Mouse (Mus musculus): ENCODE measurements around the gene Ppid. TPM values are rescaled to one million over a fixed set of nuclear protein-coding genes. Genes with fewer than 3 reads are reported as not detected.
"Not testable (repeated sequence)": the region's sequence is repeated elsewhere in the genome, so short reads cannot be mapped to it uniquely, and the experiment has no call there.

Gene Ppid
- total RNA-seq, 1 experiment from 2014 or later, result 136 TPM

DNA sequence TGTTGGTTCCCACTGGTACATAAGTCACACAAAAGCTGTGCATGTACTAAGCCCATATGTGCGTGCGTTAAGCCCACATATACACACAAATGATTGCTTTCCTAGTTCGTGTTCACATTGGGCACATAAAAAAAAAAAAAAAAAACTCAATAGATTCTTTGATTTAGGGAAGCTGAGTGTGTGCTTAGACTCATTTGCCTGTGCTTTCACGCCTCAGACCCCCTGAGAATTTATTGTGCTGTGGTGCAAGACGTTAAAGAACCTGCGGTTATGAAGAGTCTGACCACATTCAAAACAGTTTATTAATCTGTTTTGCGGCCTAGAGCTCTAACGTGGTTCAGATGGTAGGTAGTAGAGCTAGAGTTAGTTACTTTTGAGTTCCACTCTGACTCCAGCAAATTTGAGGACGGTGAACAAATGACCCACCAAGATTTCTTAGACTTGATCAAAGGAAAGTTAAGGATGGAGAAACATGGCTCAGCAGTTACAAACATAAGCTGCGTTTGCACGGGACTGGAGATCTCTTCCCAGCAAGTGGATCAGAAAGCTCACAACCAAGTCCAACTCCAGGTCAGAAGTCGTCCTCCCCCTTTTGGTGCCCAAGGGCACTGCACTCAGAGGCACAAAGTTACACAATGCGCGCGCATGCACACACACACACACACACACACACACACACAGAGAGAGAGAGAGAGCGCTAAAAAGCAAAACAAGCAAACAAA lies 22.4 kb upstream of the Ppid start:
- no peak for ATAC-seq (replicated peaks; ENCODE audit: insufficient number of reproducible peaks, low FRiP score, low TSS enrichment, poor library complexity, severe bottlenecking)

DNA sequence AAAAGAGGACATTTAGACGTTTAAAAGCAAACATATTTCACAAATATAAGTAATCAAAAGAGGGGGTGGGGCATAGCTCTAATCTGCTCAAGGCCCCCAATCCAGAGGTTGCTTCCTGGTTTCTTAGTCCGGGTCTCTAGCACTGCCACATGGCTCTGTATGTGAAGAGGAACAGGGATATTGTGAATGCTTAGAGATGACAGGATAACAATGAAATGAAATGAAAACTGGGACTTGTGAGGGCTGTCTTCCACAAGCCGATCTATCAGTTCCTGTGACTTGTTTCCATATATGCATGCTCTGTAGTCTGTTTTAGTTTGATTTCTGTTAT lies 21.8 kb upstream of the Ppid start:
- ATAC-seq (replicated peaks; ENCODE audit: insufficient number of reproducible peaks, low FRiP score, low TSS enrichment, poor library complexity, severe bottlenecking), result no peak

DNA sequence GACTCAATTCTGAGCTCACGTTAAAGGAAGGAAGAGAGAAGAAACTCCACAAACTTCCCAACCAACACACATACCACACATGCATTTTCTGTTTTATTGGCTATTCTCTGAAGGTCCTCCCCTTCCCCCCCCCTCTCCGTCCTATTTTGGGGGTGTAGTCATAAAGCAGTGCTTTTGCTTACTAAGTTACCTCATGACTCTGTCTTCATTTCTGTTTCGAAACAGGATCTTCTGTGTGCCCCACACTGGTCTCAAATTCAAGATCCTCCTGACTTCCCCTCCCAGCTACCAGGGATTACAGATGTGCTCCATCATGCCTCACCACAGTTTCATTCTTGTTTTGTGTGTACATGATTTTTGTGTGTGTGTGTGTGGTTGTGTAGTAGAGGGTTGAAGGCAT lies 18.7 kb upstream of the Ppid start:
- ATAC-seq (replicated peaks; ENCODE audit: insufficient number of reproducible peaks, low FRiP score, low TSS enrichment, poor library complexity, severe bottlenecking), result peak; percentile 58

DNA sequence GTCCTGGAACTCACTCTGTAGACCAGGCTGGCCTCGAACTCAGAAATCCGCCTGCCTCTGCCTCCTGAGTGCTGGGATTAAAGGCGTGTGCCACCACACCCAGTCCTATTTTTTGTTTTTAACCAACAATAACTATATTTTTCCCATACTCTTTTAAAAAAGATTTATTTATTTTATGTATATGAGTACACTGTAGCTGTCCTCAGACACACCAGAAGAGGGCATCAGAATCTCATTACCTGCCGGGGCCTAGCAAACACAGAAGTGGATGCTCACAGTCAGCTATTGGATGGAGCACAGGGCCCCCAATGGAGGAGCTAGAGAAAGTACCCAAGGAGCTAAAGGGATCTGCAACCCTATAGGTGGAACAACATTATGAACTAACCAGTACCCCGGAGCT lies 17.8 kb upstream of the Ppid start:
- not testable (repeated sequence) for ATAC-seq (replicated peaks; ENCODE audit: insufficient number of reproducible peaks, low FRiP score, low TSS enrichment, poor library complexity, severe bottlenecking)

- ATAC-seq (replicated peaks; ENCODE audit: insufficient number of reproducible peaks, low FRiP score, low TSS enrichment, poor library complexity, severe bottlenecking), result no peak
These were observed 16.8 kb upstream of the Ppid start for GRCm38 (mm10) chr3:79574336-79574735.

DNA sequence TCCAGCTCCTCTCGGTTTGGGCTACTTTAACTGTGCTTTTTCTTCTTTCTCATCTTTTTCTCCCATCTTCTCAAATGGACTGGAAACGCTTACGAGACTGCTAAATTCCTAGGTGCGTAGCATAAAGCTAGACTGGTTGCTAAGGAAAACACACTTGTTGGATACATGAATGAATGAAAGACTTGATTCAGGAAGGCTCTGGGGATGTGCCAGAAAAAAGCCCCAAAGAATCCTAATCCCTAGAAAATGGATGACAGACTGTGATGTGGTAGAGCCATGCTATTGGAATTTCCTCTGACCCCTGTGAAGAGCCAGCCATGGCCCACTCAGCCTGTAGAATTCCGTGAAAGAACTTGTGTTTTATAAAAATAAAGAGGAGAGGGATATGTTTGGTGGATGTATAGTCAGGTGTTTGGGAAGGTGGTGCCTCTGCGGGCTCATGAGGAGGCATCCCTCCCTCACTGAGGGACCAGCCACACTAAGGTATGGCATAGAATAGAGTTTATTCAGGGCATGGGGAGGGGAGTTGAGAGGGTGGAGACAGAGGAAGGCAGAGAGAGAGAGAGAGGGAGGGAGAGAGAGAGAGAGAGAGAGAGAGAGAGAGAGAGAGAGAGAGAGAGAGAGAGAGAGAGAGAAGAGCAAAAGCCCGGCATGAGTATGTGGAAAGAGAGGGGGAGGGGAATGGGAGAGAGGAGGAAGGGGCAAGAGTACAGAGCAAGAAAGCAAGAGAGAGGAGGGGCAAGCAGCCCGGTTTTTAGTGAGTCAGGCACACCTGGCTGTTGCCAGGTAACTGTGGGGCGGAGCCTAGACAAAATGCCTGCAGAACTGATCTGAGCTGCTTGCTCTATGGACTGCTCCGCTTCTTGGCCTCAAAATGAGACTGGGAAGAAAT lies 15.3 kb upstream of the Ppid start:
- no peak for ATAC-seq (replicated peaks; ENCODE audit: insufficient number of reproducible peaks, low FRiP score, low TSS enrichment, poor library complexity, severe bottlenecking)

DNA sequence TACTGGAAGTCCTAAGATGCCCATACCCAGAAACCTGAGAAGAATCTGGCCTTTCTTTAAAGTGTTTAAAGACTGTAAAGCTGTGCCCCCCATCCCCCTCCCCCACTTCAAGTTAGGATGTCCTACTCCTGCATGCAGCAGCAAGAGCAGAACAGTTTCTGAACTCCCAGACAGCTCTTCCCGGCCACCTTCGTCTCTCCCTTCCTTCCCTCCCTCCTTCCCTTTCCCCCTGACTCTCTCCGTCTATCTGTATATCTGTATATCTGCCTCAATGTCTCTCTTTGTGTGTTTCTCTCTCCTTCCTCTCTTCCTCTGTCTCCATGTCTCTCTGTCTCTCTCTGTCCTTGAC lies 14.7 kb upstream of the Ppid start:
- no peak for ATAC-seq (replicated peaks; ENCODE audit: insufficient number of reproducible peaks, low FRiP score, low TSS enrichment, poor library complexity, severe bottlenecking)

DNA sequence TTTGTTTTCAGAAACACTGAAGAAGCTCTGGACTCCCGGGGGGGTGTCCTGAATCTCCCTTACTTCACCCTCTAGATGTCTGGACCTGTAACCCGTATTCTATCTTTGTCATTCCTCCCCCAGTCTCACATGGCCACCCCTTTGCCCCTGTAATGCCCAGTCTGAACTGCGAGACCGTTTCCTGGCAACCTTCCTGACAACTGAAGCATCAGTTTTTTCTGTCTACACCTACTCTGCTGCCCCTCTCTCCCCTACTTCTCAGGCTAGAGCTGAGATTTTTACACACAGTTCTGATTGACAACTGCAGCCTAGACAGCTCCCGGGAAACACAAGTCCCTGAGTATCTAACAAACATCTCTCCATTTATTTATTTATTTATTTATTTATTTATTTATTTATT lies 14.3 kb upstream of the Ppid start:
- no peak for ATAC-seq (replicated peaks; ENCODE audit: insufficient number of reproducible peaks, low FRiP score, low TSS enrichment, poor library complexity, severe bottlenecking)

DNA sequence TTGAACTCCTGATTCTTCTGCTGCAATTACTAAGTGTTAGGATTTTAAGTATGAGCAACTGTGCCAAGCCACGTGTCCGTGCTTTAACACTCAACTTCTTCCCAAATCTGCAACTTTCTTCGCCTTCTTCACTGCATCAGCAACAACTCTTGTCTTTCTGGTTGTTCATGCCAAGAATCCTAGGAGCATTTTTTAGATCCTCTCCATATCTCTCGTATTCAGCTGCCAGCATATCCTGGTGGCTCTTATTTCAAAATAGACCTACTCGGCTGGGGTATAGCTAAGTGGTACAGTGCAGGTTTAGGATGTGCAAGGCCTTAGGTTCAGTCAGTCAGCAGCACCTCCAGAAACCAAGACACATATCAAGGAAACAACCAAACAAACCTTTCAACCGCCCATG lies 13.5 kb upstream of the Ppid start:
- ATAC-seq (replicated peaks; ENCODE audit: insufficient number of reproducible peaks, low FRiP score, low TSS enrichment, poor library complexity, severe bottlenecking), result no peak

DNA sequence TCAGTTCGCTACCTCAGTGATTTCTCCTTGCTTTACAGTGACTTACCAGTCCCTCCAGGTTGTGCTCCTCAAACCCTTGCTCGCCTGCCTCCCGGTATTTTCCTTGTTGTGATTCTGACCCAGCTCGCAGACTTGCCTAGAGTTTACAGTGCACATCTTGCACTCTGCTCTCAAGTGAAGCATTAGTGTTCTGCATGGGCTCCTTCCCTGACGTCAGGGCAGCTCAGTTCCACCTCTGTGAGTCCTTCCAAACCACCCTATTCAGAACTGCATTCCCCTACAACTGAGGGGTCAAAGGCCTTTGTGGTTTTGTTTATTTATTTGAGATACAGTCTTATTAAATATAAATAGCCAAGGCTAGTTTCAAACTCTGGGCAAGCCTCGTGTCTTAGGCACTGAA lies 13.0 kb upstream of the Ppid start:
- no peak for ATAC-seq (replicated peaks; ENCODE audit: insufficient number of reproducible peaks, low FRiP score, low TSS enrichment, poor library complexity, severe bottlenecking)

DNA sequence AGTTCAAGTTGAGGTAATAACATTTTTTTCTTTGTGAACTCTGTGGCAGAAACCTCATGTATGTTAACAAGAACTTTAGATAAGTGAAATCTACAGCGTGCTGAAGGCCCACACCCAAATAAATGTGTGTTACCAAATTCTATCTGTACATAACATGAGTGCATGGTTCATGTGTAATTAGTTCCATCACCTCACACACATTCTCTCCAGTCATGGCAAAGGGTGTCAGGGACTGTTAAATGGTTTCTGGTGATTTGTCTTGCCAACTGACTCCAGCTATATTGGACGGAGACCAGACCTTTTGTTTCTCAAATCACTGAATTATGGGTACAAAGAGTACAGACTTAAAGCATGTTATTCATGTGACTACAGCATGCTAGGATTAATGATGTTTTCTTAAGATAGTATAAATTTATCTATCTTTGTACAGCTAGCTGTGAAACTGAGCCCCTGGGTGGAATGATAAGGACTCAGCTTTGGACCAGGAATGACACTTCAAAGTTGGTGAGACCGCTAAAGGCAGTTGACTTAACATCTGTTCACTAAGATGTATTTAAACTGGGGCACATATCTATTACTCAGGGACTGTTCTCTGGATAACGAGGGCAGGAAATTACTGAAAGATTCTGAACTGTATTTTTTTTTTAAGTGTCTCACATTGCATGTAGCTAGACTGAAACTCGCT lies 11.1 kb upstream of the Ppid start:
- no peak for ATAC-seq (replicated peaks; ENCODE audit: insufficient number of reproducible peaks, low FRiP score, low TSS enrichment, poor library complexity, severe bottlenecking)

DNA sequence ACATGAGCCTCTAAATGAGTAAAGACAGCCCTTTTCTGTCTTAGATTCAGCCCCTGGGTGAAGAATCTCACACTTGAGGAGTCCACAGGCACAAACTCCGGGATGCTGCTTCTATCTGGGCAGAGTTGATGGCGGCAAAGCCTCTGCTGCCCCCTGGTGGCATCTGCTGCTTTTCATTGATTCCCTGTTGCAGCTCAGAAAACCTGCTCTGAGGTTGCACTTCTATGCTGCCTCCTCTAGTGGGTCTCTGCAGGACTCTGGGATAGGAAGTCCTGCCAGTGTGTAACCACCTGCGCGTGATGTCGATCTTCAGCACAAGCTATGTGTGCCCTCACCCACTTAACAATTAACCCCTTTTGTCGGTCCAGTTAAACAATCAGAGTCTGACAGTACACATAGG lies 4.3 kb upstream of the Ppid start:
- peak; percentile 87 for ATAC-seq (replicated peaks; ENCODE audit: insufficient number of reproducible peaks, low FRiP score, low TSS enrichment, poor library complexity, severe bottlenecking)

DNA sequence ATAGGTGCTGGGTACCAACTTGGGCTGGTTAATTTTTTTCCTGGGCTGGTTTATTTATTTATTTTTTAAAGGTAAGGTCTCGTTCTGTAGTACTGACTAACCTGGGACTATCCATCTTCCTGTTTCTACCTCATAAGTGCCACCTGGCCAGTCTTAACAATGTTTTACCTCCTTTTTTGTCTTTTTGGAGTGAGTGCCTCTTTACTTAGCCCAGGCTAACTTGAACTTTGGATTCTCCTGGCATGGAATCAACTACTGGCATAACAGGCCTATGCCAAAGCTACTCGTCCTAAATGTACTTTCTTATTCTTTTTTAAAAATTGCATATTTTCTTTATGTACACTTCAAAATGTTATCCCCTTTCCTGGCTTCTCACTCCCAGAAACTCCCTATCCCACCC lies 1.5 kb upstream of the Ppid start:
- ATAC-seq (replicated peaks; ENCODE audit: insufficient number of reproducible peaks, low FRiP score, low TSS enrichment, poor library complexity, severe bottlenecking), result no peak

DNA sequence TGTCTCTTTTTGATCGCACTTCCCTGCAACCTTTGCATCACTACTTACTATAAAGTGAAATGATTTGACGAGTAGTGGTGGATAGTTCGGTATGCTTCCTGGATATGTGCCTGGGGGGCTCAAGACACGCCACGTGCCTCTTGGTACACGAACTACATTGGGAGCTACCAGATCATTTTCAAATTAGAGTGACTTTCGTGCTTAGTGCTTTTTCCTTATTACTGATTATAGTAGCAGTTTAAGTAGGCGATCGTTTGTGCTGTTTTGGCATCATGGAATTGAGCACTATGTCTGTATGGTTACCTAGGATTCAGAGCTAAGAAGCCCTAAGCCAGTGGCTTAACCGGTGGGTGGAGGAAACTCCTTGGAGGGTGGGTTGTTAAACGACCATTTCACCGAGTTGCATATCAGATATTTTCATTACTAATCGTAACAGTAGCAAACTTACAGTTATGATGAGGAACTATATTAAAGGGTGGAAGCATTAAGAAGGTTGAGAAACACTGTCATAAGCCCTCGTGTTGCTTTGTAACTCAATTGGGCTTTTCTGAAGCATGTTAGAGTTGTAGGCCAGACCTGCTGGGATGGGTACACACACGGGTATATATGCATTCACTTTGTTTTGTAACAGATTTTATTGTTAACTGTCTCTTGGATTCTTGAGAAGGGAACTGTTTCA lies 790 bp downstream of the Ppid start:
- ATAC-seq (replicated peaks; ENCODE audit: insufficient number of reproducible peaks, low FRiP score, low TSS enrichment, poor library complexity, severe bottlenecking), result no peak

GRCm38 (mm10) chr3:79595468-79595867 lies 4.3 kb downstream of the Ppid start:
- ATAC-seq (replicated peaks; ENCODE audit: insufficient number of reproducible peaks, low FRiP score, low TSS enrichment, poor library complexity, severe bottlenecking), result no peak

GRCm38 (mm10) chr3:79609886-79610285 lies 18.7 kb downstream of the Ppid start:
- no peak for ATAC-seq (replicated peaks; ENCODE audit: insufficient number of reproducible peaks, low FRiP score, low TSS enrichment, poor library complexity, severe bottlenecking)

DNA sequence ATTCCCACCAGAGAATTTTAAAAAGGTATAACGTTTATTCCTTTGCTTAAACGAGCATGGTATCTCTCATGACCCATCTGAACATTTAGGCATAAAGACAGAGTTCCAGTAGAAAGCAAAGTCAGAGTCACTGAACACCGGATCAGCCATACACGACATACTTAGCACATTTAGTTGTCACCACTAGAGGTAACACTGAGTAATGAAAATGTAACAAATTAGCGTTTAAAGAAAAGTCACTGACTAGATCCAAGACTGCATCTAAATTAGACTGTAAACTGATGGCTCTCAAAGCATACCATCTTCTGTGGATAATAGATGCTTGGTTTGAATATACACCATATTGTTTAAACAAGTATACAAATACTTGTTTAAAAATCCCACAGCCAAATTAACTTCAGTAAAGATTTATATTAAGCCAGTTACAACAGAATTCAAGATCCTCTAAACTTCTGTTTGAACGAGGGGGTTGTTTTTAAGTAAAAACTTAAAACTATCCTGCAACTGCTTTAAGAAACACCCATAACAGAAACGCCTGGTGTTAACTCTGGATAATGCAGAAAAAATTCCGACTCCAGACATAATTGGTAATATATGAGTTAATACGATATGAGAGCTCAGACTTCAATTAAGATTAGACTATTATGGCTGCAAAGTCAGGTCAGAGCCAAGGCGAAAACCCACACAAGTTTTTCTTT lies 36.5 kb downstream of the Ppid start:
- ATAC-seq (replicated peaks; ENCODE audit: insufficient number of reproducible peaks, low FRiP score, low TSS enrichment, poor library complexity, severe bottlenecking), result no peak

- peak; percentile 16 for ATAC-seq (replicated peaks; ENCODE audit: insufficient number of reproducible peaks, low FRiP score, low TSS enrichment, poor library complexity, severe bottlenecking)
These were observed 37.0 kb downstream of the Ppid start for GRCm38 (mm10) chr3:79628182-79628560.

All from monocyte, adult 5-6 weeks (primary cell).